Mouse (Mus musculus): ENCODE measurements around the gene Zfhx3. TPM values are rescaled to one million over a fixed set of nuclear protein-coding genes. Genes with fewer than 3 reads are reported as not detected.

Gene Zfhx3
- total RNA-seq, 2 experiments from 2014 or later = 4.2 to 5.5 TPM

DNA sequence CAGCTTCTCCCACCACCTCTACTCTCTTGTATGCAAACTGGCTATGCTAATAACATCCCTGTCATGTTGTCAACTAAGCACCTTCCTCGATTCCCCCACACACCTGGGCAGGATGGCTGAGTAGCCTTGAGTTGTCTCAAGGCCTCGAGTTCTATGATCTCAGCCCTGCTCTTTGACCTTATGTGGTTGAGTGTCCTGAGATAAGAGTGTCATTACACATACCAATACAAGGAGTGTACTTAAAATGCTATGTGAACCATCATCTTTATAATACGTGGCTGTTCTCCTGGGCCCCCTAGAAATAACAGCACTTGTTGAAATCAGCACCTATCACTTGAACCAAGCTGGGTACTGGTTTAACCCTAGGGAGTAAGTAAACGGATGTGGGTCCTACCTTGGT lies 492.1 kb downstream of the Zfhx3 start:
- no peak for DNase-seq (ENCODE audit: low spot score in 2 of 2)

DNA sequence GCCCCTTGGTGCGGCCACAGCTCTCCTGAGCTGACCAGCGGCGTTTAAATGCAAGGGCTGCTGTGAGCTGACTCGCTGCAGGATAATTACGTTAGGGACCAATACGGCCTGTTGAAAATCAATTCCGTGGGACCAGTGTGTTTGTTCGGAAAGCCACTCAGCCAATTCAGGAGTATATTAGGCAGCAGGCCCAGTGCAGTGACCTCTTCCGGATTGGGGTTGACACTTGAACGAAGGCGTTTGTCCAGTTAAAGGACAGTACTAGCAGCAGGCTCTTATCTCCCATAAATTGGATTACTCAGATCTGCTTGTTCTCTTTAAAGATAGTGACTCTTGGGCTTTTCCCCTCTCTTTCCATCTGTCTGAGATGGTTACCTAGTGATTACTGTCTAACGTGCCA lies 493.9 kb downstream of the Zfhx3 start:
- no peak for DNase-seq (ENCODE audit: low spot score in 2 of 2)

DNA sequence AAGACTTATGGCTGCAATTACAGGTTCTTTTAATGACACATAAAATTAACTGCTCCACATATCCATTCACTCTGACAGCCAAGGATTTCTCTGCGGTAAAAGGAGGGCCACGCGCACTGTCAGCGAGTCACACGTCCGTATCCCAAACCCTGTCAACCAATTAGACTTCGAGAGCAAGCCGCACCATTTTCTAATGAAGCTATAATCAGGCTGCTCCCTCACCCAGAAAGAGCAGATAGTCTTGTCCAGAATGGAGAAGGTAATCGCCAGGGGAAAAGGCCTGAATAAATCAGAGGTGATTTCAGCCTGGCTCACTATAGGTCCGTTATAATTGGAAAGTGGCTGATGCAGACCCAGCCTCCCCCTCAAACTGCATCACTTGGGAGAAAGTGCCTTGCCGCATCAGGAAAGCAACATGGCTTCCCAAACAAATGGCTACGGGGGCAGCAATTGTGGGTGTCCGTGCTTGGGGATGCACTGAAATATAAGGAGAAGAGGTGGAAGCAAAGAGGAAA lies 494.9 kb downstream of the Zfhx3 start:
- no peak for DNase-seq (ENCODE audit: low spot score in 2 of 2)

DNA sequence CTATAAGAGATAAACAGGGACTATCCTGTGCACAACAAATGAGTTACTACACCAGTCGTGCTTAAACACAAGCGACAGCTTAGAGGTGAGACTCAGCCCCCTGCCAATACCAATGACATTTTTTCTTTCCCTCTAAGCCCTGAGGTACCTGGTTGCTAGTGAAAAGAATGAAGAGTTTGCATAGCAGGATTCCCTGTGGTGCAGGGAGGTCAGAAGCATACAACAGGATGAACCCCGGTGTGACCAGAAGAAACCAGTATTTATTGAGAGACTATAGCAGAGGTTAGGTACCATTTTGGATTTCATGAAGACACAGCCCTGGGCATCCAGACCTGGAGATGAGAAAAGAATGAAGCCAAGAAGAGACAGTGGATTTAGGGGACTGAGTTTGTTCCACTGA lies 498.0 kb downstream of the Zfhx3 start:
- DNase-seq (ENCODE audit: low spot score in 2 of 2) = no peak

DNA sequence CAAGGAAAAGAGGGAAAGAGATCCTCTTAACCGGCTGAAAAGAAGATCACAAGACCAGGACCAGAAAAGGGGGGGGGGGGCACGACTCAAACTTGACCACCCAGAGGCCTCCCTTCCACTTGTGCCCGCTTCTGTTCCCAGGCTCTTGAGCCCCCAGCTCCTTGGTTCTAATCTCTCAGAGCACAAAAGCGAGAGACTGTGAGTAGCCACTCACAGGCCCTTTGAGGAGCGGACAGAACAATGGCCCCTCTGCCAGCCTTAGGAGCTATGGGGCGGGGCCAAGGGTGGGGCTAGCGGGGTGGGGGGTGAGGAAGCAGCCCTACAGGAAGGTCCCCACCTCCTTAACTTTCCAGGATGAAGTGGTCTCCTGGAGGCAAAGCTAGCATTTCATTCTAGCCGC lies 508.4 kb downstream of the Zfhx3 start:
- no peak for DNase-seq (ENCODE audit: low spot score in 2 of 2)

DNA sequence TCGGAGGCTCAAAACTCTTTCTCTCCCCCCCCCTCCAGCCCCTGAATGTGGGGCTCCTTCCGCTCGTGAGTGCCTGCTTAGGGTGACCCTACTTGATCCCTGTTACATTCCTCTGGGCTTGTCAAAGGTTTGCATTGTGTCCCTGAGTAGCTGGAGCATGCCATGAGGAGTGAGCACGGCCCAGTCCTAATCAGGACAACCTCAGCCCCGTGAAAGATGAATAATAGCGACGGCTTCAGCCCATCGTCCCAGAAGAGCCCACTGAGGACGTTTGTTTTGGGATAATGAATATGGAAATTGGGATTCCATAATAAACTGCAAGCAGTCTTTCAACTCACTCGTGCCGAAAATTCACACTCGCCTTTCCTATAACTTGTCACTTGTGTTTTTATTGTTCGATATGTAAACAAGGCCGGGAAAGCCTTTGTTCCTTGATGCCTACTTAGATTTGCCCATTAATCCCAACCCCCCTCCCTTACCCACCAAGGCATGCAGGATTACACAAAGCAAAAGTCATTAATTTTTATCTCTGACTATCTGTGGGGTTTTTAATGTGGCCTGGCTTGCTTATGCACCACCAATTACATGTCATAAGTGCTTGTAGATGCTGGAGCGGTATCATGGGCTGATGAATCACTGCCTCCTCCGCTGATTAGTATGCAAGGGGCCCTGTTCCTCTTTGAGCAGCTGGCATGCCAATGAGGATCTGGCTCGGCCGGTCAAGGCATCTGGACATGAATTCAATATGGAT lies 512.3 kb downstream of the Zfhx3 start:
- DNase-seq (ENCODE audit: low spot score in 2 of 2) = no peak

DNA sequence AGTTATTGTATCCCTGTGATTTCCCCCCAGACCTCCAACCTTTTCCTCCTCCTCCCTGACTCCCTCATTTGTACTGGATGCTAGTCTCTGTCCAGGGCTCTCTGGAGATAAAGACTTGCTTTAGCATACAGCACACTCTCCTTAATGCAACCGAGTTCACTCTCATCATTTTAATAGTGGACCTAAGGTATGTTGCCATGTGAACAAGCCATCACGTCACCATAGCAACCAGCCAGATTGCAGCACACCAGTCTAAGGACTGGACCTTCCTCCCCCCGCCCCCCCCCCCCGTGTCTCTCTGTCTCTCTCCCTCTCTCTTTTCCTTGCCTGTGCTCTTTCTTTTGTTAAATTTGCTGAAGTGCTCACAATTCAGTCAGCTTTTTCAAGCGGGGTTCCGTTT lies 524.2 kb downstream of the Zfhx3 start:
- no peak for DNase-seq (ENCODE audit: low spot score in 2 of 2)

DNA sequence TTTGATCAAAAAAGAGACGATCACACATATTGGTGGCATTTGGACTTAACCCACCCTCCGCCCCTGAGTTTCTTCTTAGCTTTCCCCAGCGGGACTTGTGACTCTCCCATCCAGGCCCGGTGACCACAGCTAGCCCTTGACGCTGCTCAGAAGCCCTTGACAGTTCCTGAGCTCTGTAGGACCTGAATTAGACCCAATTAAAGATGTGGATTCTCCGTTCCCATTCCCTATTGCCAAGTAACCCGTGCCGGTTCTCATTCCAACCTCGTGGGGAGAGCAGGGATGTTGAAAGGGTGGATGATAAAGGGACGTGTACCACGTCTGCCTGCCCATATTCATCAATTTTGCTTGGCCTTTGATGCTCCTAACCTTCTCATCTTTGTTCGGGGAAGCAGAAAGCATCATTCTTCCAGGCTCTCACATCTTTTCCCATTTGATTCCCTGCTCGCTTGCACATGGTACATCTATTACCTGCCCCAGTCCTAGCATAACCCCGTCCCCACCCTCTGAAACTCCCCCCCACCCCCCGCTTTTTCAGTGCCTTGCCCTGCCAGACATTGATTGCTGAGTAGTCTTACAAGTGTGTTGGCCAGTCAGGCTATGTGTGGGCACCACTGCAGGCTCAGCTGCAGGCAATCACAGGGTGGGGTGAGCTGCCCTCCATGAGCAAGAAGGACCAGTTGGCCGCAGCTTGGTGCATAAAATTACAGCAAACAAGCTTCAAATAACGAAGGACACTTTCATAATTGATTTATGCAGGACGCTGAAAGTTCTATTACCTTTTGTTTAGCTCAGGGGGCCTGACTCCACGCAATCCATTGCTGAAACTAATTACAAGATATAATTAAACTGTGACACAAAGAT lies 525.0 kb downstream of the Zfhx3 start:
- no peak for DNase-seq (ENCODE audit: low spot score in 2 of 2)

DNA sequence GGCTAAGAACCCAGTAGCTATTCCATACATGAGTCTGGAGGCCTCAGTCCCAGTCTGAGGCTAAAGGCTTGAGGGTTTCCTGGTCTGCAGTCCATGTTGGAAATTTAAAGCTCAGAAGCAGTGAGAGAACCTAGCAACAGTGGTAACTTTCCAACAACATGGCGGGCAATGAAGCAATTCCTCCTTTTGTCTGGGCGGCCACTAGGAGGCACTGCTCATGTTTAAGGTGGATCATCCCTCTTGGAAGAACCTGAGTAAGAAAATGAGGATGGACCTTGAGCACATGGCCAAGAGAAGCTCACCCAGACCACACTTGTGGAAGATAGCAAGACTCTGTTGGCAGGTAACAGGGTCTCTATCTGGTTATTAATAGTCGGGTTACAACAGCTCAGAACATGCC lies 527.8 kb downstream of the Zfhx3 start:
- no peak for DNase-seq (ENCODE audit: low spot score in 2 of 2)

DNA sequence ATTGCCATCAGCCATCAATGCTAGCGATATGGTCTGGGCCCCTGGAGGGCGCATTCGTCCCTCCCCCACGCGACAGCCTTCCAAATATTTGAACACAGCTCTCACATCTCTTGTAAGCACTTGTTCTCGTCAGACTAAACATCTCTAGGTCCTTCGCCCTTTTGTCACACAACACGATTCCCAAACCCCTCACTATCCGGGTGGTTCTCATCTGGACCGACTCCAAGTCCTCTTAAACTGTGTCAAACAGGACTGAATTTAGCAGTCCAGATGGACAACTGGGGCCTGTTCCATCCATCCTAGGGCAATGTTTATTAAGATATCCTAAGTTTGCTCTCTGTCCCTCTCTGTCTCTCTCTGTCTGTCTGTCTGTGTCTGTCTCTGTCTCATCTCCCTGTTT lies 532.1 kb downstream of the Zfhx3 start:
- no peak for DNase-seq (ENCODE audit: low spot score in 2 of 2)

DNA sequence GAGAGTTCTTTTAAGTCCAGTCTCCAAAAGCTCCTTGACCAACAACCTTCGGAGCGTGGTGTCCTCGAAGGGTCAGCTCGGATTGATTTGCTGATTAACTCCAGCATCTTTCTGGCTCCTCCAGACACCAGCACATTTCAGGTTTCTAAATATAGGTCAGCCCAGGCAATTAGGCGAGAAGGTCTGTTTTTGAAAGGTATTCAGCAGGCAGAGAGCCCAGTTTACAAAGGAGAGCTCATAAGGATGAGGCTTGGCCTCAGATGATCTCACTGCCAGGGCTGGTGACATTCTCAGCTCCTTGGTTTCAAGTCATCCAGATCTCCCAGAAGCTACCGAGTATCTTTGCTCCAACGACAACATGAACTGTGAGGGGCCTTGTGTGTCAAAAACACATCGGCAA lies 535.7 kb downstream of the Zfhx3 start:
- no peak for DNase-seq (ENCODE audit: low spot score in 2 of 2)

DNA sequence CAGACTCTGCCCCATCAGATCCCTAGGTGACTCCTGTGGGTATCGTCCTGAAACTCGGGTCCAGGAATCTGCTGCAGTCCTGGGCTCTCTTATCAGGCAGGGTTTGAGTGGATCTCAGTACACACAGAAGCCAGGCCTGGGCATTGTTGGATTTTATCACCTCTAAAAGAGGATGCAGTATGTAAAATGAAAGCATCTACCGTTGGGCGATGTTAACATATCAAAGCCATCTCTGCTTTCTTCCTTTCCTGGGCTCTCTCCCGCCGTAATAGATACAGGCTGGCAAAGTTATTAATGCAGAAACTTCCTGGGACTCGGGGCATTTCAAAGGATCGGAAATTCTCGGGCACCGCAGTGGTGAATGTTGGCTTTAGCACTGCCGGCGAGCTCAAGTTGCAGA lies 537.7 kb downstream of the Zfhx3 start:
- DNase-seq (ENCODE audit: low spot score in 2 of 2) = no peak

DNA sequence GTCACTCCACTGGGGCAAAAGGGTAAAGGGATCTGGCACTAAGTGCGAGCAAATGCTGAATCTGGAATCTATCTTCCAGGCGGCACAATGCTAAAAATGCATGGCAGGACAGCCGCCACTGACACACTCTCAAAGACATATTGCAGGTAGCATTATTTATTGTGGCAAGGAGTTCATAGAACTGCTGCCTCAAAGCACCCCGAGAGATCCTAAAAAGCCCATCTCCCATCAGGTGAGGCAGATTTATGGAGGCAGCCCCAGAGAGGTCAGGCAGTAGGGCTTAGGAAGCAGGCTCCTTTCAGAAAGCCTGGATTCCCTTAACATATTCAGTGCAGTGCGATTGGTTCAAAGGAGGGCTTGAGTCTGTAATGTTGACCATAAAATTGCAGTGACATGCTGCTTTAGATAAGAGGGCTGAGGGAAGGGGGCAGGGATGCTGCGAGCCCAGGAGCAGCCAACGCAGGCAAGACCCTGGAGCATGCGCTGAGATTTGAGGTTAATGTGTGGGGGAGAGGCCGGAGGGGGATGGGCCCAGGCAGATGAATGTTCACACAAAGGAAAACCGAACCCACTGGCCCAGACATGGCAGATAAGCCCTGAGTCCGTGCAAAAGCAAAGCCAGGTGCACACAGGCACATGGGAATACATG lies 538.8 kb downstream of the Zfhx3 start:
- no peak for DNase-seq (ENCODE audit: low spot score in 2 of 2)

DNA sequence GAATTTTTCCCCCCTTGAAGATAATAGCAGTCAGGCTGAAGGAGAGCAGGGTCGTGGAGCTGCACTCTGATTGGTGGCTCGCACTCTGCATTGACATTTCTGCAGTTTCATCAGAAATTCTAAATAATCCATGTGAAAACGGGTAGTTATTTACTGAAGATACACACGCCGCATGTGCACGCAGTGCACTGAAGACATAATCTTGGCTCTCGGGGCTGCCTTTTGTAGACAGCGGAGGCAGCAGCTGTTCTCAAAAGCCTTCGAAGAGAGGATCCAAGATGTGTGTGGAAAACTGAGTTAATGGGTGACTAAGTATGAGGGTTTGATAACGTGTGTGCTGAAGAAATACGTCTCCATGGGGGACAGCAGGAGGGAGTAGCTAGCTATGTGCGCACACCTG lies 553.7 kb downstream of the Zfhx3 start:
- DNase-seq (ENCODE audit: low spot score in 2 of 2) = no peak

DNA sequence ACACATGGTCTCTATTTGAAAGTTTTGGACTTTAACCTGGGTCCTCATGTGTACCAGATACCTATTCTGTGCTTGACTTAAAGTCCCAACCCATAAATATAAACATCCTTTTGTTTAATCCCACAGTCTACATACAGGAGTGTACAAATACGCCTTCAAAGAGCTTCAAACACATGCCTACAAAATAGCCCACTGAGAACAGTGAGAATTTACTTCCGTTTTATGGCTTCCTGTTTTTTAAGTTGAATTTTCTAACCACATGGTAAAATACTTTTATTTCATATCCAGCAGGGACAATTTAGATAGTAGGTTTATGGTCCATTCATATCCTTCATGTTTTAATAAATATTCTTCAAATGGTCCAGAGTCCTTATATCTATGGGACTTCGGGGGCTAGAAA lies 564.3 kb downstream of the Zfhx3 start:
- DNase-seq (ENCODE audit: low spot score in 2 of 2) = no peak

DNA sequence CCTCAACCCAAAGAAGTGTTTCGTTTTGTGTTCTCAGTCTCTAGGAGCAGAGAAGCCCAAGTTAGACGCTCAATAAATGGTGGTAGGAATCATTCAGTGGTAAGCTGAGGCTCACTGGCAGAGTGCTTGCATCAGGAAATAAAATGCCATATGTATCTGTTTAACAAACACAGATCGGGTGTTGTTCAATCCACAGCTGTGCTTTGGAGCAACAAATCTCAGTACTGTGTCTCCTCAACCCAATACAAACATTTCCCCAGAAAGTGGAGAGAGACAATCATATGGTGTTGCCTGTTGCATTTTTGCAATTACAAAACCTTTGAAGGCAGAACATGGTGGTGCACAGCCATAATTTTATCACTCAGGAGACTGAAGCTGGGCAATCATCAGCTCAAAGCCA lies 565.3 kb downstream of the Zfhx3 start:
- no peak for DNase-seq (ENCODE audit: low spot score in 2 of 2)

DNA sequence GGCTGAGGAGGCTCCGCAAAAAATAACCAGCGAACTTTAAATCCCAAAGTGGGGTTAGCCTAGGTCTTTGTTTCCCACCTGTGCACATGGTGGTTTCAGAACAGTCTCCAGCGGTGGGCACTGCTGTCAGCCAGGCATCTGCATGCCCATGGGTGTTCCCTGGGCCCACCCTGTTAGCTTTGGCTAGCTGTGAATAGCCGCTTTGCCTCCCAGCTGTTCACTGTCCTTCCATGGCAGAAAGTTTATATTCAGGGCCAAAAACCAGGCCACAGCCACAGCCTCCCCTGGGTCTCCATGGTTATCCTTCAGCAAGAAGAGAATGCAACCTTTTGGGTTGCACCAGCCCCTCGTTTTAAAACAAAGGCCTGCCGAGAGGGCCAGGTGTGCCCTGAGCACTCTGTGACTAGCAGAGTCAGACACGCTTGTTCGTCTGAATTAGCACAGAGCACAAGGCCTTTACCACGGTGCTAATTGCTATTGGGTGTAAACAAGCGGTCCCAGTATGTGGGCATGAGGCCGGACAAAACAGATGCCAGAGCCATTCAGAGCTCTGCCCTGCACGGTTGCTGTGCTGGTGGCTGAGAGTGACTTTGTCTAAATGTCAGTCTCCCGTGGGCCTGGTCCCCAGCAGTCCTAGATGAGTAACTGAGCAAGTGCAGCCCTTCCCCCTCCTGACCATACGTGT lies 568.3 kb downstream of the Zfhx3 start:
- no peak for DNase-seq (ENCODE audit: low spot score in 2 of 2)

DNA sequence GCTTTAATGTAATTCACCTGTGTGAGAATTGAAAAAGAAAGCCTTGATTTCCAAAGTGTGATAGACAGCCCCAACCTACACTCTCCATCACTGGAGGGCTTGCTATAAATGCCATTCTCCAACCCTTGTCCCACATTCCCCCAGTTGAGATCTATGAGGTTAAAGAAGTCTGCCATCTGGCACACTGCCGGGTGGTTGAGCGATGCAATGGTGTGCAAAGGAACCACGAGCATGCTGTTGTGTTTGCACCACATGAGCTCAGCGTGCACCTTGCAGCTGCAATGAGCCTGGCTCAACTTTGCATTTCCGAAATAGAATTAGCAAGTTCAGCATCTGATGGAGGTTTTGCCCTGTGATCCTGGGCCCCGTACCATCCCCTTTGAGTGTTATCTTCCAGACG lies 575.7 kb downstream of the Zfhx3 start:
- DNase-seq (ENCODE audit: low spot score in 2 of 2) = no peak

DNA sequence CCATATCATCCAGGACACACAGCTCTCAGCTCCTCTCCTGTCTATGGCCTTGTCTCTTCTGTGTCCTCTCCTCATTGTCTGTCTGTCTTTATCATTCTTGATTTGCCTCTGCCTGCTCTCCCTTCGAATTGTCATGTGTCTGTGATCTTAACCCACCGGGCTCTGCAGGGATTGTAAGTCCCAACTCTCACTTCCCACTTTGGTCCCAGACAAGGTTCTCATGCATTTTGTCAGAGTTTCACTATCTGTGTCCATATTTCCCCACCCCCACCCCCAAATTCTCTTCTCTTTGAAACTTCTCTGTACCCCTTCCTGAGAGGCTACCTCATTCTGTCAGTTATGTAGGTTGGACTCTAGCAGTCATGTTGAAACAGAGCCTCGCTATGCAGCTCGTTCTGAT lies 579.6 kb downstream of the Zfhx3 start:
- DNase-seq (ENCODE audit: low spot score in 2 of 2) = no peak

DNA sequence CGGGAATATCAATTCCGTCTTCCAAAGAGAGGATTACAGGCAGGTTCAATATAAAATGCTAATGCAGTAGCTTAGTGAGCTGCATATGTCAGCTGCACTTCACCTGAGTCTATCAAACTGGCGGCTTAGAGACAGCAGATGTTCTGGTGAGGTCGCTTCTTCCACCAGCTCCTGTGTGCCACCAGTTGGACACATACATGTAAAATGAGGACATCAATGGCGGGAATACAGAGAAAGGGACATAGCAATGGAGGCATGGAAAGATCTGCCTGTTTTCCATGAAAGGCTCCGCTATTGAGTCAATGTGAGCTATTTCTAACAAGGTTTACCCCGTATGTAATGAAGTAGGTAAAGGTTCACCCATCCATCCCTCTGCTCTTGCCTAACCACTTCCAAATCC lies 587.0 kb downstream of the Zfhx3 start:
- DNase-seq (ENCODE audit: low spot score in 2 of 2) = no peak

DNA sequence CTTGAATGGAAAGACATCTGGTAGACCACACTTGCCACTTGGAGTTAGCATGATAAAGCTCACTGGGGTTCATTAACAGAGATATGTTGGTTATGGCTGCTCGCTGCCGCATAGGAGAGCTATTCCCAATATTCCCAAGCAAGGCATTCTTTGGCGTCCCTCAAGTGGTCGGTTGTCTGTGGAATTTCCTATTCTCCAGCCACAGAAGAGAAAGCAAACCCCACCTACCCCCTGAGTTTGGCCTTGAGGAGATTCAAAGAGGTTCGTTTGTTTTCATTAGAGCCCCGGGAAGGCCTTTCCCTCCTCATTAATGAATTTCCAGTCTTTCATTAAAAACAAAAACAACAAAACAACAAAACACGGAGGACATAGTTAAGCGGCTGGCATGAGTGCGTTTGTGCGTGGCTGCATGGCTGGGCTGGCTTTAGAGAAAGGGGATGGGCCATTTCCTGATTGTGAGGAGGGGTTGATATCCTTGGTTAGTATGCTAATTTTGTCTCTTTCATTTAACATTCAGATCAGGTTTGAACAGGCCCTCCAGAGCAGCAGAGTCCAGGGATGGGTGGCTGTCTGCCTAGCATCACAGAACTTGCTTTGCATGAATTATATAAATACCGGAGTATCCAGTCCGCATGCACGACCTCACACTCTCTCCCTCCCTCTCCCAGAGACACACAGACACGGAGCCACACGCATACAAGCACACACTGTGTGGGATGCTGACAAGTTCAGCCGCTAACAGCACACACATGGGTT lies 592.9 kb downstream of the Zfhx3 start:
- DNase-seq (ENCODE audit: low spot score in 2 of 2) = no peak
